Mouse (Mus musculus) MEL (cell line): ENCODE results near the gene Gm20388. TPM values are rescaled to one million over a fixed set of nuclear protein-coding genes. Genes with fewer than 3 reads are reported as not detected.

Source experiments
- DNase-seq: peaks from one replicate; pipeline ENCODE4 v3.0.0; 2011; ENCODE audit warnings: low read depth, low spot score
- H3K27ac ChIP-seq: 2 replicates; pipeline ENCODE4 v1.5.1; 2012; ENCODE audit warnings: low read depth, mild to moderate bottlenecking, control low read depth, low read length, moderate library complexity; ENCODE audit not compliant: control insufficient read depth
- H3K27me3 ChIP-seq, 2 experiments: fragments of 150-350 bp in 1 of 2; sonication (generic) in 1 of 2; 2 replicates each; pipeline ENCODE4 v1.6.1; 2012; ENCODE audit warnings: low read length in 2 of 2, mild to moderate bottlenecking in 2 of 2, improper control_type of control experiment in 1 of 2, moderate library complexity in 1 of 2; ENCODE audit not compliant: insufficient read depth in 2 of 2, control insufficient read depth in 1 of 2
- H3K36me3 ChIP-seq, 2 experiments: 2 replicates each; pipeline ENCODE4 v1.6.1; 2012 to 2014; ENCODE audit warnings: low read length in 2 of 2, improper control_type of control experiment in 1 of 2, inconsistent platforms in 1 of 2, mild to moderate bottlenecking in 1 of 2; ENCODE audit not compliant: insufficient read depth in 2 of 2, control insufficient read depth in 1 of 2
- H3K4me1 ChIP-seq, 2 experiments: fragments of 150-350 bp in 1 of 2; sonication (generic) in 1 of 2; 2 replicates each; pipeline ENCODE4 v1.6.1; 2012; ENCODE audit warnings: low read length in 2 of 2, improper control_type of control experiment in 1 of 2, mild to moderate bottlenecking in 1 of 2; ENCODE audit not compliant: insufficient read depth in 2 of 2, control insufficient read depth in 1 of 2
- H3K4me3 ChIP-seq, 2 experiments: fragments of 150-350 bp in 1 of 2; sonication (generic) in 1 of 2; 2 replicates each; pipeline ENCODE4 v1.5.1; 2012; ENCODE audit warnings: low read depth in 2 of 2, low read length in 2 of 2, mild to moderate bottlenecking in 2 of 2, moderate library complexity in 2 of 2, control low read depth in 1 of 2, improper control_type of control experiment in 1 of 2; ENCODE audit not compliant: control insufficient read depth in 1 of 2, insufficient read depth in 1 of 2
- H3K79me2 ChIP-seq: 2 replicates; pipeline ENCODE4 v1.6.1; 2012; ENCODE audit warnings: mild to moderate bottlenecking, low read length, moderate library complexity; ENCODE audit not compliant: control insufficient read depth, poor library complexity, insufficient read depth
- H3K9ac ChIP-seq: 2 replicates; pipeline ENCODE4 v1.6.1; 2012; ENCODE audit warnings: low read depth, mild to moderate bottlenecking, control low read depth, low read length, moderate library complexity; ENCODE audit not compliant: control insufficient read depth, poor library complexity, severe bottlenecking
- H3K9me3 ChIP-seq: fragments of 150-350 bp; sonication (generic); replicated peaks from 2 replicates; pipeline ENCODE4 v1.6.1; 2012; ENCODE audit warnings: mild to moderate bottlenecking, low read length, improper control_type of control experiment, moderate library complexity; ENCODE audit not compliant: insufficient read depth
- BHLHE40 ChIP-seq: IDR thresholded peaks from 2 replicates; pipeline ENCODE4 v1.6.1; 2012; ENCODE audit warnings: low read depth, mild to moderate bottlenecking, inconsistent platforms, low read length, improper control_type of control experiment, borderline replicate concordance
- CHD1 ChIP-seq: IDR thresholded peaks from 2 replicates; pipeline ENCODE4 v1.6.1; 2012; ENCODE audit warnings: low read depth, mild to moderate bottlenecking, inconsistent platforms, low read length, improper control_type of control experiment
- CHD2 ChIP-seq: IDR thresholded peaks from 2 replicates; pipeline ENCODE4 v1.6.1; 2011; ENCODE audit warnings: low read length, improper control_type of control experiment
- E2F4 ChIP-seq: IDR thresholded peaks from 2 replicates; pipeline ENCODE4 v1.6.1; 2011; ENCODE audit warnings: low read depth, low read length, improper control_type of control experiment, borderline replicate concordance
- ELF1 ChIP-seq: IDR thresholded peaks from 2 replicates; pipeline ENCODE4 v1.6.1; 2014; ENCODE audit warnings: low read depth, mild to moderate bottlenecking, inconsistent platforms, low read length, improper control_type of control experiment, moderate library complexity
- EP300 ChIP-seq, 2 experiments: IDR thresholded peaks; 2 replicates each; pipeline ENCODE4 v1.6.1; 2011; ENCODE audit warnings: improper control_type of control experiment in 2 of 2, low read length in 2 of 2, low read depth in 1 of 2, mild to moderate bottlenecking in 1 of 2
- ETS1 ChIP-seq: IDR thresholded peaks from 2 replicates; pipeline ENCODE4 v1.6.1; 2012; ENCODE audit warnings: low read depth, mild to moderate bottlenecking, inconsistent platforms, low read length, improper control_type of control experiment, moderate library complexity
- GABPA ChIP-seq: IDR thresholded peaks from 2 replicates; pipeline ENCODE4 v1.6.1; 2012; ENCODE audit warnings: low read depth, mild to moderate bottlenecking, inconsistent platforms, low read length, improper control_type of control experiment, moderate library complexity
- MAFK ChIP-seq: IDR thresholded peaks from 2 replicates; pipeline ENCODE4 v1.6.1; 2011; ENCODE audit warnings: low read depth, mild to moderate bottlenecking, low read length, improper control_type of control experiment, borderline replicate concordance
- MAX ChIP-seq: IDR thresholded peaks from 2 replicates; pipeline ENCODE4 v1.6.1; 2011; ENCODE audit warnings: low read length, improper control_type of control experiment
- MAZ ChIP-seq: IDR thresholded peaks from 2 replicates; pipeline ENCODE4 v1.6.1; 2012; ENCODE audit warnings: low read depth, mild to moderate bottlenecking, inconsistent platforms, low read length, improper control_type of control experiment
- MYB ChIP-seq: IDR thresholded peaks from 2 replicates; pipeline ENCODE4 v1.6.1; 2011; ENCODE audit warnings: mild to moderate bottlenecking, low read depth, low read length, improper control_type of control experiment
- MYC ChIP-seq: IDR thresholded peaks from 2 replicates; pipeline ENCODE4 v1.6.1; 2011; ENCODE audit warnings: low read depth, mild to moderate bottlenecking, low read length, improper control_type of control experiment, moderate library complexity
- NELFE ChIP-seq: IDR thresholded peaks from 2 replicates; pipeline ENCODE4 v1.6.1; 2011; ENCODE audit warnings: low read depth, low read length, improper control_type of control experiment
- POLR2AphosphoS5 ChIP-seq: IDR thresholded peaks from 2 replicates; pipeline ENCODE4 v1.6.1; 2012; ENCODE audit warnings: low read depth, borderline replicate concordance, mild to moderate bottlenecking, inconsistent platforms, low read length, moderate library complexity, mixed read lengths
- SIN3A ChIP-seq: IDR thresholded peaks from 2 replicates; pipeline ENCODE4 v1.6.1; 2012; ENCODE audit warnings: low read length, improper control_type of control experiment, inconsistent platforms
- TBP ChIP-seq: IDR thresholded peaks from 2 replicates; pipeline ENCODE4 v1.8.0; 2011; ENCODE audit warnings: low read depth, low read length, improper control_type of control experiment
- TCF12 ChIP-seq: IDR thresholded peaks from 2 replicates; pipeline ENCODE4 v1.6.1; 2014; ENCODE audit warnings: low read depth, mild to moderate bottlenecking, inconsistent platforms, low read length, improper control_type of control experiment, moderate library complexity
- USF2 ChIP-seq, 2 experiments: IDR thresholded peaks; 2 replicates each; pipeline ENCODE4 v1.6.1; 2011 to 2012; ENCODE audit warnings: improper control_type of control experiment in 2 of 2, low read length in 2 of 2, borderline replicate concordance in 1 of 2, inconsistent platforms in 1 of 2, low read depth in 1 of 2, mild to moderate bottlenecking in 1 of 2; ENCODE audit not compliant: insufficient read depth in 1 of 2
- ZC3H11A ChIP-seq: IDR thresholded peaks from 2 replicates; pipeline ENCODE4 v1.6.1; 2012; ENCODE audit warnings: low read depth, mild to moderate bottlenecking, inconsistent platforms, low read length, improper control_type of control experiment
- ZKSCAN1 ChIP-seq: IDR thresholded peaks from 2 replicates; pipeline ENCODE4 v1.6.1; 2012; ENCODE audit warnings: low read depth, mild to moderate bottlenecking, inconsistent platforms, low read length, improper control_type of control experiment, moderate library complexity
- ZMIZ1 ChIP-seq: IDR thresholded peaks from 2 replicates; pipeline ENCODE4 v1.6.1; 2012; ENCODE audit warnings: low read depth, mild to moderate bottlenecking, inconsistent platforms, low read length, improper control_type of control experiment, moderate library complexity
- ZNF384 ChIP-seq: IDR thresholded peaks from 2 replicates; pipeline ENCODE4 v1.6.1; 2012; ENCODE audit warnings: low read depth, mild to moderate bottlenecking, inconsistent platforms, low read length, improper control_type of control experiment
- polyA plus RNA-seq, 2 experiments: library from polyadenylated mRNA; stranded (reverse) in 1 of 2; unstranded in 1 of 2; fragments of >175 nt in 1 of 2; fragments of >200 nt in 1 of 2; gene quantifications; 2 replicates each; pipeline versions ENCODE4 v1.2.1 to v1.2.4; 2012; ENCODE audit warnings: low replicate concordance in 2 of 2, low read depth in 1 of 2; ENCODE audit not compliant: insufficient read length in 2 of 2, insufficient read depth in 1 of 2, missing spikeins in 1 of 2
- total RNA-seq: library from RNA; depleted of rRNA; stranded (reverse); fragments of 300-350 nt; gene quantifications from 2 replicates; pipeline ENCODE4 v1.2.3, GENCODE M21; 2012

The Gm20388 gene
- total and polyA plus RNA-seq, 3 experiments, result 11.1 to 17.8 TPM; not detected in 1

DNA sequence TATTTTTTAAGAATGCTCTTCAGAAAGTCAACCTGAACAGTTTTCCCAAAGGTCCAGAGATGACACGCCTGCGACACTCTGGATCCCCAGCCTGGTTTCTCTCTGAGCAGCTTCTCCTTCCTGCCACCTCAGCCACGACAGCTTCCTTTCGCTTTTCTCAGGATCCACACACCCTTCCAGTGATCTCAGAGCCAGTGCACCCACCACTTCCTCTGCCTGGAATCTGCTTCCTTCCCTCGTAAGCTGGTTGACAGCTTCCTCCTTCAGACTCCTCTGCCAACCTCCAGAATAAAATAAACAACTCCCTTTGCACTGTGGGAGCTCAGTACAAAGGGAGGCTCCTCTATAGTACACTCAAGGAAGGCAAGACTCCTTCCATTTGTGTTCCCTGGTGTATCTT lies 852.6 kb downstream of the Gm20388 start:
- H3K27ac ChIP-seq, result no peak overlapping the region
- no peaks in the 10 kb centered on the region for H3K36me3 ChIP-seq
- H3K9ac ChIP-seq, result no peak overlapping the region
- no peaks in the 10 kb centered on the region for H3K4me1 ChIP-seq
- H3K4me3 ChIP-seq, result no peak overlapping the region
- no peak for DNase-seq
- H3K9me3 ChIP-seq, result no peaks in the 10 kb centered on the region
- no peak for TF ChIP-seq ZKSCAN1
- no peak for TF ChIP-seq MYB
- TF ChIP-seq E2F4, result no peak
- no peak for TF ChIP-seq SIN3A
- TF ChIP-seq NELFE, result no peak
- no peak for TF ChIP-seq ELF1
- no peak for TF ChIP-seq EP300 (IDR thresholded peaks at IDR 0.05; ENCODE audit: low read depth in 1 of 2, low read length in 2 of 2)
- TF ChIP-seq MAX, result no peak
- no peak for TF ChIP-seq USF2 (IDR thresholded peaks at IDR 0.05; ENCODE audit: borderline replicate concordance in 1 of 2, insufficient read depth in 1 of 2, low read depth in 1 of 2, low read length in 2 of 2)
- no peak for TF ChIP-seq POLR2AphosphoS5
- no peak for TF ChIP-seq TCF12
- no peak for TF ChIP-seq TBP
- no peaks in the 10 kb centered on the region for H3K27me3 ChIP-seq
- no peaks in the 10 kb centered on the region for H3K79me2 ChIP-seq

DNA sequence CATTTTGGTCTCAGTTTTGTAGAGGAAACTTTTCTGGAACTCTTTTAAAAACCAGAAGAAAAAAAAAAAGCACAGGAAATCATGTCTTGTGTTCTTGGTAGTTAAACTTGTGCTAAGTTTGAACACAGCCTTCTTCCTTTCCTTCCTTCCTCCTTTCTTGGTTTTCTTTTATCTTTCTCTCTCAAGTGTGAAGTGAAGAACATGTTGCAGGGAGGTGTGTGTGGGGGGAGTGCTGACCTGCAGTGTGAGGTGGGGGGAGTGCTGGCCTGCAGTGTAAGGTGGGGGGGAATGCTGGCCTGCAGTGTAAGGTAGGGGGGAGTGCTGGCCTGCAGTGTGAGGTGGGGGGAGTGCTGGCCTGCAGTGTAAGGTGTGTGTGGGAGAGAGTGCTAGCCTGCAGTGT lies 854.0 kb downstream of the Gm20388 start:
- Histone ChIP-seq H3K9me3 (no peaks in the 10 kb centered on the region), H3K27me3 (no peaks in the 10 kb centered on the region), H3K9ac (no peak overlapping the region), H3K36me3 (no peaks in the 10 kb centered on the region), H3K4me3 (no peak overlapping the region), H3K27ac (no peak overlapping the region), H3K79me2 (no peaks in the 10 kb centered on the region), H3K4me1 (no peaks in the 10 kb centered on the region)
- DNase-seq, result no peak
- TF ChIP-seq NELFE (no peak), ZKSCAN1 (no peak), CHD1 (no peak), CHD2 (no peak), ETS1 (no peak), MYC (no peak), BHLHE40 (no peak), E2F4 (no peak), USF2 (IDR thresholded peaks at IDR 0.05; ENCODE audit: borderline replicate concordance in 1 of 2, insufficient read depth in 1 of 2, low read depth in 1 of 2, low read length in 2 of 2) (no peak), ZC3H11A (no peak), ZNF384 (no peak), GABPA (no peak), MAZ (no peak), MAFK (no peak), ZMIZ1 (no peak), TBP (no peak), TCF12 (no peak), MYB (no peak)
